Mouse (Mus musculus): ENCODE measurements at regions not wholly inside any gene's neighbourhood (a gene's known extent, or its start where the extent isn't known, plus 50 kb on each side); places are given as distances from the start of the nearest gene placed in this dataset.

DNA sequence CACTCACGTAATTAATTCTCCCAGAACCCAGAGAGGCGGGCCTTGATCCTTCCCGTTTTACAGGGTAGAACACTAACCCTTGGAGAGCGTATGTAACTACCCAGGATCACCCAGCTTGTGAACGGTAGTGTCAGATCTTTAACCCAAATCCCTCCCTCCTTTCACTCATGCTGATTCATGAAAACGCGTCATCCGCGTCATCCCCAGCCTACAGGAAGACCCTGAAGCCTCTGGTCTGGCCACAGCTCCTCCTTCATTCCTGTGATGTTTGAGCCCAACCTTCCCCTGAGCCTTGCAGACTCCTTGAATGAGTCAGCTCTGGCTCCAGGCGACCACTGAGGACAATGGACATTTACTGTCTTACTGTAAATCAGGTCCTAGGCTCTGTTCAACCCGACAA lies 49.8 kb upstream of the Tle3 start:
- 59% methylated on average over 11 of the region's 11 CpGs for WGBS
- H3K9ac ChIP-seq (ENCODE audit: low read depth, low read length, severe bottlenecking) = no peak overlapping the region
- H3K36me3 ChIP-seq (ENCODE audit: control insufficient read depth, insufficient read depth, low read length) = no peaks in the 10 kb centered on the region
- no peak overlapping the region for H3K4me2 ChIP-seq (replicated peaks; ENCODE audit: low read depth, low read length, severe bottlenecking)
- no peak for ATAC-seq (ENCODE audit: low FRiP score, low read depth)
- TF ChIP-seq POLR2A (IDR thresholded peaks at IDR 0.05; ENCODE audit: borderline replicate concordance, extremely low read depth, insufficient read depth, insufficient read length) = no peak
- H3K4me3 ChIP-seq (replicated peaks; ENCODE audit: low read length) = no peak overlapping the region
- no peaks in the 10 kb centered on the region for H3K9me3 ChIP-seq (ENCODE audit: control insufficient read depth, low read length)
- H3K27me3 ChIP-seq (ENCODE audit: control insufficient read depth, insufficient read depth, low read length) = no peaks in the 10 kb centered on the region; the same call in 1 of the 2 replicates
- DNase-seq (ENCODE audit: low spot score) = no peak
- H3K27ac ChIP-seq (replicated peaks; ENCODE audit: low read depth, low read length) = no peak overlapping the region
- H3K4me1 ChIP-seq (ENCODE audit: control insufficient read depth, insufficient read depth, low read length) = peaks cover 20% of the 10 kb centered on the region
